Mouse (Mus musculus) small intestine, adult 2 months (tissue): ENCODE results near the gene Ctnna3. TPM values are rescaled to one million over a fixed set of nuclear protein-coding genes. Genes with fewer than 3 reads are reported as not detected.

Experiments
- H3K27ac ChIP-seq: fragments of 200-500 bp; 2 replicates; pipeline ENCODE4 v1.5.1; 2012; ENCODE audit warnings: low read depth, low read length, control low read depth, inconsistent platforms; ENCODE audit not compliant: insufficient read depth
- H3K27me3 ChIP-seq: fragments of 200-500 bp; 2 replicates; pipeline ENCODE4 v1.6.1; 2012; ENCODE audit warnings: mild to moderate bottlenecking, moderate library complexity, low read length, inconsistent platforms; ENCODE audit not compliant: control insufficient read depth, insufficient read depth
- H3K36me3 ChIP-seq: fragments of 200-500 bp; 2 replicates; pipeline ENCODE4 v1.6.1; 2012; ENCODE audit warnings: mild to moderate bottlenecking, low read length, control low read depth, inconsistent platforms; ENCODE audit not compliant: control insufficient read depth, insufficient read depth
- H3K4me1 ChIP-seq: fragments of 200-500 bp; 2 replicates; pipeline ENCODE4 v1.6.1; 2012; ENCODE audit warnings: low read length, inconsistent platforms, mixed read lengths; ENCODE audit not compliant: control insufficient read depth, insufficient read depth, insufficient read length
- H3K4me3 ChIP-seq: fragments of 200-500 bp; 2 replicates; pipeline ENCODE4 v1.5.1; 2012; ENCODE audit warnings: low read depth, mild to moderate bottlenecking, control low read depth, inconsistent platforms, low read length, moderate library complexity
- CTCF ChIP-seq: fragments of 200-500 bp; IDR thresholded peaks from 2 replicates; pipeline ENCODE4 v1.5.1; 2012; ENCODE audit warnings: low read depth, mild to moderate bottlenecking, control low read depth, inconsistent platforms, low read length, moderate library complexity, mixed read lengths; ENCODE audit not compliant: insufficient replicate concordance, insufficient read length; ENCODE audit errors: extremely low read depth
- POLR2A ChIP-seq: fragments of 200-500 bp; IDR thresholded peaks from 2 replicates; pipeline ENCODE4 v1.6.1; 2012; ENCODE audit warnings: low read depth, mild to moderate bottlenecking, control low read depth, inconsistent platforms, low read length, moderate library complexity
- WGBS: fragments of 180-500 bp; shearing (Covaris S2); methylation state at CpG from one replicate; pipeline ENCODE4 v1.1.7; 2018; 5-methylcytosine and 5-hydroxymethylcytosine counted together
- polyA plus RNA-seq: library from polyadenylated mRNA; depleted of rRNA; stranded (reverse); fragments of >200 nt; gene quantifications from 2 replicates; pipeline ENCODE4 v1.2.3, GENCODE M21; 2012

Ctnna3 gene
- polyA plus RNA-seq, 1 experiment = 0.06 TPM

GRCm38 (mm10) chr10:63542493-63542892 is 112.6 kb downstream of the Ctnna3 start:
- TF ChIP-seq POLR2A = no peak
- TF ChIP-seq CTCF = no peak
- H3K4me3 ChIP-seq = no peak overlapping the region
- no peaks in the 10 kb centered on the region for H3K4me1 ChIP-seq
- WGBS = 58% methylated on average over 6 of the region's 6 CpGs
- H3K36me3 ChIP-seq = no peaks in the 10 kb centered on the region
- no peaks in the 10 kb centered on the region for H3K27me3 ChIP-seq
- H3K27ac ChIP-seq = no peak overlapping the region

DNA sequence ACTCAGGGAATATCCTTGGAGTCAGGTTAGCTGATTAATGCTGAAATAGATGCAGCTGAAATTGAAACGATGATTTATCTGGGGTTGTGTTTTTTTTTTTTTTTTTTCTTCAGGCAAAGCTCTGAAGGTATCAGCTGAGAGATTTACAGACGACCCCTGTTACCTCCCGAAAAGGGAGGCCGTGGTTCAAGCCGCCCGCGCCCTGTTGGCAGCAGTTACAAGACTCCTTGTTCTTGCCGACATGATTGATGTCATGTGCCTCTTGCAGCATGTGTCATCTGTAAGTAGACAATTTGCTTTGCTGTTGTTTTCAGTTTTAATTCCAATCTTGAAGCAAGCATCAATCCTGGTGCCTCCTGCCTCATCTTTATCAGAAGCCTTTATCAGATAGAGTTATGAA is 136.8 kb downstream of the Ctnna3 start:
- Histone ChIP-seq H3K4me3 (no peak overlapping the region), H3K27ac (no peak overlapping the region), H3K4me1 (no peaks in the 10 kb centered on the region), H3K36me3 (no peaks in the 10 kb centered on the region), H3K27me3 (no peaks in the 10 kb centered on the region)
- WGBS = 89% methylated on average over 8 of the region's 8 CpGs
- TF ChIP-seq CTCF (no peak), POLR2A (no peak)

DNA sequence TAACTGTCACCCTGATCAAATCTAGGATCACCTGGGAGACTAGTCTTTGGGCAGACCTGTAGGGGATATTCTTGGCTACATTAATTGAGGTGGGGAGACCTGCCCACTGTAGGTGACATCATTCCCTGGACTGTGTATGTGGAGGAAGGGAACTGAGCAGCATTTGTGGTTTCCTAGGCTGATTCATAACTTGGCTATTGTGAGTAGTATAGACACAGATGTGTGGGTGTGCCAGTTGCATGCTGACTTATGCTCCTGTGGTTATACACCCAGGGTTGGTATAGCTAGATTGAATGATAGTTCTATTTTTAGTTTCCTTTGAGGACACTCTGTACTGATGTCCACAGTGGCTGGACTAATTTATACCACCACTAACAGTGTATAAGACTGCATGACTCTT is 141.7 kb downstream of the Ctnna3 start:
- H3K27me3 ChIP-seq = no peaks in the 10 kb centered on the region
- no peaks in the 10 kb centered on the region for H3K4me1 ChIP-seq
- H3K27ac ChIP-seq = no peak overlapping the region
- TF ChIP-seq CTCF (no peak), POLR2A (no peak)
- no peak overlapping the region for H3K4me3 ChIP-seq
- H3K36me3 ChIP-seq = no peaks in the 10 kb centered on the region

DNA sequence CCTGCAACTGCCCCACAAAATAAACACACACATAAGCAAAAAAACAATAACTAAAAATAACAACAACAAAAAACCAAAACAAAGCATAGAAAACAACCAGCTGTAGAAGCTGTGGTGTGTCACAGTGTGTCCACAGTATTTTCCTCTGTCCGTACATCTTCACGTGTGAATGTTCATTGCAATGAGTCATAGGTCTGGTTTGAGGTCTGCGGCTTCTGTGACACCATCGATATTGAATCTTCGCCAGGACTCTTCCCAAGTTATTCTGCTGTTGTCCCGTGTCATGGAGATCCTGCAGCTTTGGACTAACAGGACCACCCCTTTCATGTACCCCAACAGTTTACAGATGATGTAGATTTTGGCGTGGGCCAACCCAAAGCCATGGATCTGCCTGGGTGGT is 143.0 kb downstream of the Ctnna3 start:
- no peak for TF ChIP-seq CTCF
- TF ChIP-seq POLR2A = no peak
- Histone ChIP-seq H3K4me3 (no peak overlapping the region), H3K27ac (no peak overlapping the region), H3K36me3 (no peaks in the 10 kb centered on the region), H3K4me1 (no peaks in the 10 kb centered on the region), H3K27me3 (no peaks in the 10 kb centered on the region)
- 87% methylated on average over 7 of the region's 7 CpGs for WGBS

- Histone ChIP-seq H3K36me3 (no peaks in the 10 kb centered on the region), H3K27ac (no peak overlapping the region), H3K4me1 (no peaks in the 10 kb centered on the region), H3K27me3 (no peaks in the 10 kb centered on the region), H3K4me3 (no peak overlapping the region)
- 87% methylated on average over 7 of the region's 7 CpGs for WGBS
- TF ChIP-seq CTCF (no peak), POLR2A (no peak)
Measured at GRCm38 (mm10) chr10:63574100-63574609, 144.3 kb downstream of the Ctnna3 start.

- WGBS = 10% methylated on average over 14 of the region's 14 CpGs
- H3K4me3 ChIP-seq = no peak overlapping the region
- no peaks in the 10 kb centered on the region for H3K36me3 ChIP-seq
- no peak overlapping the region for H3K27ac ChIP-seq
- no peaks in the 10 kb centered on the region for H3K4me1 ChIP-seq
- TF ChIP-seq CTCF (peak; percentile 77; the same call in 1 of the 2 replicates), POLR2A (no peak)
- H3K27me3 ChIP-seq = no peaks in the 10 kb centered on the region
Measured at GRCm38 (mm10) chr10:63582608-63583007, 152.7 kb downstream of the Ctnna3 start.

- Histone ChIP-seq H3K27me3 (no peaks in the 10 kb centered on the region), H3K27ac (no peak overlapping the region), H3K36me3 (no peaks in the 10 kb centered on the region), H3K4me3 (no peak overlapping the region), H3K4me1 (no peaks in the 10 kb centered on the region)
- TF ChIP-seq POLR2A = no peak
- no peak for TF ChIP-seq CTCF
- 60% methylated on average over 20 of the region's 20 CpGs for WGBS
Measured at GRCm38 (mm10) chr10:63583798-63584374, 154.0 kb downstream of the Ctnna3 start.

DNA sequence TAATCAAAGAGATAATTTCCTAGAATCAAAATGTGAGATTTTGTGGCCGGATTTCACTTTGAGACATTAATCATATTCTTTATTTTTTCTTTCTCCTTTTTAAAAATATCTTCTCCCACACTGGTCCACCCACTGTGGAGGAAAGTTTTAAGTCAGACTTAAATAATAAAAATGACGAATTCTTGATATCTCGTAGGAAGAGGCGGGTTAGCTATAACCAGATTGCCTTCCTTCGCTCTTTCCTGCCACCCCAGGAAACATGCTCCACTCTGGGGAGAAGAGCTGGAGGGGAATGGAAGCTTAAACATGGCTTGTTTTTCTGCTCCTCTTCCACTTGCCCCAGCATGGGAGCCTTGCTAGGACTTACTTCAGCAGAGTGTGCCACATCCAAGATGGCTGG is 169.5 kb downstream of the Ctnna3 start:
- no peaks in the 10 kb centered on the region for H3K36me3 ChIP-seq
- H3K27ac ChIP-seq = no peak overlapping the region
- no peak overlapping the region for H3K4me3 ChIP-seq
- WGBS = 87% methylated on average over 5 of the region's 5 CpGs
- no peak for TF ChIP-seq POLR2A
- TF ChIP-seq CTCF = no peak
- no peaks in the 10 kb centered on the region for H3K4me1 ChIP-seq
- H3K27me3 ChIP-seq = no peaks in the 10 kb centered on the region
